Mouse (Mus musculus): ENCODE results near the gene Slc26a6. TPM values are rescaled to one million over a fixed set of nuclear protein-coding genes. Genes with fewer than 3 reads are reported as not detected.

Slc26a6 gene
- polyA plus RNA-seq, 1 experiment from 2014 or later, result 6.3 TPM

DNA sequence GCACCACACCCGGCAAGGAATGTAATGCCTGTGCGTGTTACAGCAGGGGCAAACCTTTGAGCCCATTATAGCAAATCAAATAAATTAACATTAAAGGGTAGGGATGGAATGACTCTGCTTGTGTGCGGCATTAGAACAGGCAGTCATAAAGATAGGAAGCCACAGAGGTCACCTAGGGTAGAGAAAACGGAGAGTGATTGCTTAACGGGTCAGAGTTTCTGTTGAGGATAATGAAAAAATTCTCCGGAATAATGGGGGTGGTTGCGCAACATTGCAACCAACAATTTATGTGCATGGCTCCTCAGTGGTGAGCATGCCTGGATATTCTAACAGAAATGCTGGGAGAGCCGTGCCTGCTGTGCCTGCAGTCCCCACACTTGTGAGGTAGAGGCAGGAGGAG is 72.8 kb downstream of the Slc26a6 start:
- no peaks in the 10 kb centered on the region for H3K4me1 ChIP-seq (replicated peaks)
- H3K9ac ChIP-seq, result no peak overlapping the region
- no peaks in the 10 kb centered on the region; the same call in 1 of the 2 replicates for H3K27me3 ChIP-seq
- H3K27ac ChIP-seq (replicated peaks), result no peak overlapping the region
- 54% methylated on average over 8 of the region's 8 CpGs for WGBS (ENCODE audit: insufficient replicate concordance)
- no peak overlapping the region for H3K4me3 ChIP-seq (replicated peaks)
- ATAC-seq (ENCODE audit: insufficient read depth), result no peak
- H3K4me2 ChIP-seq, result no peak overlapping the region
- no peaks in the 10 kb centered on the region for H3K36me3 ChIP-seq (replicated peaks)
- no peaks in the 10 kb centered on the region for H3K9me3 ChIP-seq (replicated peaks)

GRCm38 (mm10) chr9:108928424-108928823 is 75.3 kb downstream of the Slc26a6 start:
- 76% methylated on average over 3 of the region's 3 CpGs for WGBS (ENCODE audit: insufficient replicate concordance)

DNA sequence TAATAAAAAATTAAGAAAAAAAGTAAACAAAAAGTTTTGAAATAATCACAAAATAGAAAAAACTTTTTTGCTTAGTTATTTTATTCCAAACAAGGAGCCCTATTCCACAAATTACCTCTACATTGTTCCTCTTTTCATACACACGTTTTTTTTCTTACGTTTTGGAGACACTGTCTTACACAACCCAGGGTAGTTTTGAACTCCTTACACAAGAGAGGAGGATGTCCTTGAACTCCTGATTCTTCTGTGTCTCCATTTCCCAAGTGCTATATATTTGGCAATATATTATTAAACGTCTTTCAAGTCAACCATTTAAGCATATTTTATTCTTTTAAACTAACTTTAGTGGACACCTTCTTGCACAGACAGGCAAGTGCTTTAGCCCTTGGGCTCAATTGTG is 82.9 kb downstream of the Slc26a6 start:
- no peaks in the 10 kb centered on the region for H3K9me3 ChIP-seq (replicated peaks)
- no peak overlapping the region; the same call in 1 of the 2 replicates for H3K27ac ChIP-seq (replicated peaks)
- no peaks in the 10 kb centered on the region for H3K27me3 ChIP-seq
- no peak overlapping the region for H3K9ac ChIP-seq
- H3K36me3 ChIP-seq (replicated peaks), result peaks cover 33% of the 10 kb centered on the region
- peak overlapping the region; percentile 93 for H3K4me3 ChIP-seq (replicated peaks)
- WGBS (ENCODE audit: insufficient replicate concordance), result 10% methylated on average over 3 of the region's 3 CpGs
- no peak for ATAC-seq (ENCODE audit: insufficient read depth)
- H3K4me2 ChIP-seq, result peak overlapping the region; percentile 51
- H3K4me1 ChIP-seq (replicated peaks), result peaks cover 22% of the 10 kb centered on the region

More at GRCm38 (mm10) chr9:108928424-108928823, 75.3 kb downstream of the Slc26a6 start:
- H3K9ac ChIP-seq, result no peak overlapping the region
- H3K4me2 ChIP-seq, result no peak overlapping the region
- no peaks in the 10 kb centered on the region for H3K9me3 ChIP-seq (replicated peaks)
- no peak overlapping the region for H3K4me3 ChIP-seq (replicated peaks)
- no peaks in the 10 kb centered on the region for H3K27me3 ChIP-seq
- ATAC-seq (ENCODE audit: insufficient read depth), result no peak
- H3K36me3 ChIP-seq (replicated peaks), result no peaks in the 10 kb centered on the region
- H3K4me1 ChIP-seq (replicated peaks), result no peaks in the 10 kb centered on the region
- H3K27ac ChIP-seq (replicated peaks), result no peak overlapping the region

- WGBS (ENCODE audit: insufficient replicate concordance), result under 1% methylated on average over 58 of the region's 58 CpGs
- Histone ChIP-seq H3K9me3 (replicated peaks) (no peaks in the 10 kb centered on the region), H3K4me2 (peak within 1 kb of the TSS; percentile 79), H3K36me3 (replicated peaks) (peaks cover 39% of the 10 kb centered on the region), H3K27me3 (no peaks in the 10 kb centered on the region), H3K4me1 (replicated peaks) (peaks cover 22% of the 10 kb centered on the region), H3K27ac (replicated peaks) (peak within 1 kb of the TSS; percentile 69), H3K9ac (peak within 1 kb of the TSS; percentile 92), H3K4me3 (replicated peaks) (peak within 1 kb of the TSS; percentile 93)
- ATAC-seq (ENCODE audit: insufficient read depth), result peak; percentile 88
Measured at GRCm38 (mm10) chr9:108936418-108937364, 83.6 kb downstream of the Slc26a6 start, which contains the start of gene Uqcrc1. TSS of gene Uqcrc1 (plus strand) at chr9:108936633.

DNA sequence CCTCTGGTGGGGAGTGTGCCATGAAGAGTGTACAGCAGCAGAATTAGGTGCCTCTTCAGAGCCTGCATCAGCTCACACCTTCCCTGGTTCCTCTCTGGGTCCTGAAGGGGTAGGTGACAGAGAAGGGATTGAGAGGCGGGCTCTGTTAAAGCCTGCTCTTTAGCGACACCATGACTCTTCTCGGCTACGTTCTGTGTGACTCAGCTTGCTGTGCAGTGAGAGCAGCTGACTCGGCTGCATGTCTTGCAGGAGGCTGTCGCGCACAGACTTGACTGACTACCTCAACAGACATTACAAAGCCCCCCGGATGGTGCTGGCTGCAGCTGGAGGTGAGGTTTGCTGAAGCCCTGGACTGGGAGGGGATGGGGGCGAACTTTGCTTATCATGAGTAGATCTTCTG is 92.0 kb downstream of the Slc26a6 start:
- Histone ChIP-seq H3K4me2 (no peak overlapping the region), H3K27ac (replicated peaks) (no peak overlapping the region), H3K4me3 (replicated peaks) (no peak overlapping the region), H3K9me3 (replicated peaks) (no peaks in the 10 kb centered on the region), H3K27me3 (no peaks in the 10 kb centered on the region), H3K4me1 (replicated peaks) (peaks cover 10% of the 10 kb centered on the region; the same call in 1 of the 2 replicates), H3K36me3 (replicated peaks) (peaks cover 94% of the 10 kb centered on the region), H3K9ac (no peak overlapping the region)
- no peak for ATAC-seq (ENCODE audit: insufficient read depth)
- 72% methylated on average over 9 of the region's 9 CpGs for WGBS (ENCODE audit: insufficient replicate concordance)

DNA sequence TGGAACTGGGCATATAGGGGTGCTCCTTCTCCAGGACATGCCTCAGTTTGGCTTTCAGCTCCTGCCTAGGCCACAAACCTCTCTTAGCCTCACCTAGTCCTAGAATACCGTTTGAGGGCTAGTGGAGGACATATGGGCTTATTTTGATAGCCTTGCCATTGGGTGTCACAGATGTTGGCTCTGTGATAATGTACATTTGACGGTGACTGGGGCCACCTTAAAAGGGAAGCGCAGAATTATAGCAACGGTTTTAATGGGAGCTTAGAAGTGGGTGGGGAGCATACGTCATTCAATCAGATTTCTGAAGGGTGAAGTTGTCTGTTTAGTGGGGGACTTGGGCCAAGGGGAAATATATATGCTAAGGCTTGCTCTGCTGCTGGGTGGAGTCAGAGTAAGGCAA is 92.5 kb downstream of the Slc26a6 start:
- Histone ChIP-seq H3K36me3 (replicated peaks) (peaks cover 93% of the 10 kb centered on the region), H3K27me3 (no peaks in the 10 kb centered on the region), H3K4me2 (no peak overlapping the region), H3K4me1 (replicated peaks) (peaks cover 8% of the 10 kb centered on the region; the same call in 1 of the 2 replicates), H3K9ac (no peak overlapping the region), H3K9me3 (replicated peaks) (no peaks in the 10 kb centered on the region), H3K4me3 (replicated peaks) (no peak overlapping the region), H3K27ac (replicated peaks) (no peak overlapping the region)
- peak; percentile 45 for ATAC-seq (ENCODE audit: insufficient read depth)
- WGBS (ENCODE audit: insufficient replicate concordance), result 34% methylated on average over 5 of the region's 5 CpGs

DNA sequence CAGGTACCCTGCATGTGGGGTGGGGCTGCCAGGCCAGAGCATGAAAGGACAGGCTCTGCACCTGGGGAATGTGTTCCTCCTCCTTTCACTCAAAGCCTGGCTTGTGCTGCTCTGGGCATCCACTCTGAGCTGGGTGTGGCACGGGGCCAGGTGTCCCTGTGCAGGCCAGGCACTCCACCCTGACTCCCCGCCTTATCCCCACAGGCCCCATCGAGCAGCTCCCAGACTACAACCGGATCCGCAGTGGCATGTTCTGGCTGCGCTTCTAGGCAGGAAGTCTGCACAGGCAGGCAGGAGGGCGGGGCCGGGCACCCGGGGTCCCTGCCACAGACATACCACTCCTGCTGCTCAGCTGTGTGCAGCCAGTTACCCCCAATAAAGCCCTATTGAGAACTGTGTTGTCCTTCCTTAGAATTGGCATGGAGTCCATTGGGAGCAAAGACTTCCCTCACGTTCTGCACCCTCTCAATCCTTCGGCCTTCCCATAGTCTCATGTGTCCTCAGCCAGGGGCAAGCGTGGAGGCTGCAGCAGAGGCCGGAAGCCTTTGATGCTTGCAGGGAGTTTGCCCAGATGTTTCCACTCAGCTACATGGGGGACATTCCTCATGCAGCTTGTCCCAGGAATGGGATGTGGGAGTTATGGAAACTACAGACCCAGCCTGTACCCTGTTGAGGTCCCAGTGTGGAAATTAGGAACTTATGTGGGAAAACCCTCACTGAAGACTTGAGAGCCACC is 96.3 kb downstream of the Slc26a6 start:
- Histone ChIP-seq H3K4me3 (replicated peaks) (no peak overlapping the region), H3K27me3 (peaks cover 26% of the 10 kb centered on the region), H3K4me2 (no peak overlapping the region), H3K27ac (replicated peaks) (no peak overlapping the region), H3K4me1 (replicated peaks) (peaks cover 7% of the 10 kb centered on the region; the same call in 1 of the 2 replicates), H3K9ac (no peak overlapping the region), H3K9me3 (replicated peaks) (no peaks in the 10 kb centered on the region), H3K36me3 (replicated peaks) (peaks cover 61% of the 10 kb centered on the region)
- 79% methylated on average over 13 of the region's 13 CpGs for WGBS (ENCODE audit: insufficient replicate concordance)
- ATAC-seq (ENCODE audit: insufficient read depth), result no peak

DNA sequence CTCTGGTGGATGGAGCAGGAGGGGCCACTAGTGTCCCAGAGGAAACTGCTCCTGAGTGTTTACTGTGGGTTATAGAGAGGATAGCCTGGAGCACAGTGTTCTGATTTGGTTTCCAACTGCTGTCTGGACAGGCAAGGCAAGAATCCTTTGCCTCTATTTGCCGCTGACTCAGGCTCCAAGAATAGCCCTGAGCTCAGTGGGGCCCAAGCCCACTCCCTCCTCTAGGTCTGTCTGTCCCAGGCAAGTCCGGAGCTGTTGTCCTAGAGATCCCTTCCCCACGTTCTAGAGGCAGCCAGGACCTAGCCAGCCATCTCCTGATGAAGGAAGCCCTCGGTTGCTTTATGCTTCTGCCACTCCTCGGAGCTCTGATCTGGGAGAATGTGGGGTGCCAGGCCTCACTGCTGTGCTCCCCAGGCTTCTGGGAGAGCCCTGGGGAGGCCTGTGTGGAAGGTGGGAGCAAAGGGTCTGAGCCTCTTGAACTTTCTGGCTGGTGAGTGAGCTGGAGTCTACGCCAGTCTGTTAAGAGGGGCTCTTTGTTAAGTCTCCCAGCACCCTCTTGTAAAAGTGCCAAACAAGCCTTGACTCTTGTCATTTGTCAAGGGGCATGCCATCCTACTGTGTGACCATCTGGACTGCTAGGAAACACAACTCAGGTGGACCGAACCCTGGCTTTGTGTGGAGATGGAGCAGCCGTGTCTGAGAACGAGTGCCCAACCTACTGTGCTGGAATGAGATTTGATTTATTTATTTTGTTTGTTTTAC is 97.1 kb downstream of the Slc26a6 start:
- Histone ChIP-seq H3K4me2 (no peak overlapping the region), H3K9me3 (replicated peaks) (no peaks in the 10 kb centered on the region), H3K27me3 (peaks cover 34% of the 10 kb centered on the region), H3K4me1 (replicated peaks) (peaks cover 7% of the 10 kb centered on the region; the same call in 1 of the 2 replicates), H3K4me3 (replicated peaks) (no peak overlapping the region), H3K36me3 (replicated peaks) (peaks cover 54% of the 10 kb centered on the region), H3K9ac (no peak overlapping the region), H3K27ac (replicated peaks) (no peak overlapping the region)
- no peak for ATAC-seq (ENCODE audit: insufficient read depth)
- WGBS (ENCODE audit: insufficient replicate concordance), result 80% methylated on average over 9 of the region's 9 CpGs

- WGBS (ENCODE audit: insufficient replicate concordance), result 15% methylated on average over 15 of the region's 15 CpGs
Measured at GRCm38 (mm10) chr9:108953081-108953636, 100.1 kb downstream of the Slc26a6 start, which contains the start of gene Col7a1. TSS of gene Col7a1 (plus strand) at chr9:108953586.

GRCm38 (mm10) chr9:108955241-108955640 is 102.2 kb downstream of the Slc26a6 start:
- Histone ChIP-seq H3K4me2 (no peak overlapping the region), H3K4me3 (replicated peaks) (no peak overlapping the region), H3K9ac (no peak overlapping the region), H3K4me1 (replicated peaks) (no peaks in the 10 kb centered on the region), H3K27ac (replicated peaks) (no peak overlapping the region), H3K9me3 (replicated peaks) (no peaks in the 10 kb centered on the region), H3K27me3 (peaks cover 44% of the 10 kb centered on the region), H3K36me3 (replicated peaks) (peaks cover 3% of the 10 kb centered on the region)
- WGBS (ENCODE audit: insufficient replicate concordance), result 72% methylated on average over 11 of the region's 11 CpGs
- no peak for ATAC-seq (ENCODE audit: insufficient read depth)

More at GRCm38 (mm10) chr9:108953081-108953636, 100.1 kb downstream of the Slc26a6 start, which contains the start of gene Col7a1:
- Histone ChIP-seq H3K4me2 (no peak within 1 kb of the TSS), H3K4me1 (replicated peaks) (no peaks in the 10 kb centered on the region), H3K9me3 (replicated peaks) (no peaks in the 10 kb centered on the region), H3K36me3 (replicated peaks) (peaks cover 24% of the 10 kb centered on the region), H3K27me3 (peaks cover 44% of the 10 kb centered on the region), H3K4me3 (replicated peaks) (no peak within 1 kb of the TSS), H3K27ac (replicated peaks) (no peak within 1 kb of the TSS), H3K9ac (no peak within 1 kb of the TSS)
- ATAC-seq (ENCODE audit: insufficient read depth), result no peak

Data from liver, embryonic 15.5 days (tissue).